Mouse (Mus musculus) yolk sac, embryonic 10.5 days (tissue): ENCODE measurements around the gene March9.
"Not testable (repeated sequence)": the region's sequence is repeated elsewhere in the genome, so short reads cannot be mapped to it uniquely, and the experiment has no call there.

Experiments
- DNase-seq: peaks from one replicate; pipeline ENCODE4 v3.0.0-alpha.2; 2017; ENCODE audit warnings: low spot score

March9 gene

GRCm38 (mm10) chr10:127063239-127063872, 3.4 kb upstream of the March9 start, which contains the start of gene Cdk4:
Gene Cdk4, plus strand, starts transcription at chr10:127063534.
- DNase-seq, result peak; percentile 100

- DNase-seq, result no peak
Measured at GRCm38 (mm10) chr10:127062503-127062902, 2.5 kb upstream of the March9 start.

- DNase-seq, result not testable (repeated sequence)
Measured at GRCm38 (mm10) chr10:127062101-127062500, 2.1 kb upstream of the March9 start.

GRCm38 (mm10) chr10:127061513-127061912, 1.5 kb upstream of the March9 start:
- no peak for DNase-seq

- DNase-seq, result no peak
Measured at GRCm38 (mm10) chr10:127061085-127061484, 1.1 kb upstream of the March9 start.

- DNase-seq, result peak; percentile 47
Measured at GRCm38 (mm10) chr10:127059174-127059967, 613 bp downstream of the March9 start.

GRCm38 (mm10) chr10:127058708-127059107, 1.3 kb downstream of the March9 start:
- DNase-seq, result no peak

GRCm38 (mm10) chr10:127058161-127058560, 1.8 kb downstream of the March9 start:
- peak; percentile 73 for DNase-seq

GRCm38 (mm10) chr10:127056490-127056889, 3.5 kb downstream of the March9 start:
- DNase-seq, result no peak

GRCm38 (mm10) chr10:127055406-127055805, 4.6 kb downstream of the March9 start:
- no peak for DNase-seq

GRCm38 (mm10) chr10:127054646-127055045, 5.3 kb downstream of the March9 start:
- DNase-seq, result no peak

- no peak for DNase-seq
Measured at GRCm38 (mm10) chr10:127050119-127050474, 9.9 kb downstream of the March9 start.

GRCm38 (mm10) chr10:127049395-127050118, 10.4 kb downstream of the March9 start:
- no peak for DNase-seq

GRCm38 (mm10) chr10:127048608-127049394, 11.2 kb downstream of the March9 start:
- no peak for DNase-seq

- DNase-seq, result no peak
Measured at GRCm38 (mm10) chr10:127047954-127048353, 12.0 kb downstream of the March9 start, which contains the start of gene Cyp27b1. Gene Cyp27b1, plus strand, starts transcription at chr10:127048250.

- DNase-seq, result peak; percentile 87
Measured at GRCm38 (mm10) chr10:127043187-127043586, 16.8 kb downstream of the March9 start.

- peak; percentile 32 for DNase-seq
Measured at GRCm38 (mm10) chr10:127042468-127043115, 17.4 kb downstream of the March9 start.

GRCm38 (mm10) chr10:127041774-127042338, 18.1 kb downstream of the March9 start:
- DNase-seq, result peak; percentile 95

GRCm38 (mm10) chr10:127041274-127041766, 18.7 kb downstream of the March9 start, which contains the start of the genes Mettl1 and Eef1akmt3:
Gene Mettl1, plus strand, starts transcription at chr10:127041414.
Gene Eef1akmt3, minus strand, starts transcription at chr10:127041513.
- no peak for DNase-seq

GRCm38 (mm10) chr10:127040569-127041214, 19.3 kb downstream of the March9 start:
- no peak for DNase-seq
